Mouse (Mus musculus): ENCODE data around the gene Gm49322.

GRCm38 (mm10) chr10:80623457-80624191 is 17.8 kb downstream of the Gm49322 start:
- TF ChIP-seq CTCF (IDR thresholded peaks at IDR 0.05; ENCODE audit: control insufficient read depth, insufficient read depth, insufficient replicate concordance, low read depth, low read length) (no peak), POLR2A (IDR thresholded peaks at IDR 0.05; ENCODE audit: control insufficient read depth, low read depth, low read length) (no peak)
